Mouse (Mus musculus) natural killer cell, adult 2 months (primary cell): ENCODE data around the gene Gpr156.

Experiments
- DNase-seq, 2 experiments: peaks; one replicate each; pipeline ENCODE4 v3.0.0; 2022; ENCODE audit warnings: low spot score in 2 of 2

Gene Gpr156

GRCm38 (mm10) chr16:37916138-37916817, at the start of gene Gpr156:
Gpr156 (plus strand) TSS chr16:37916496.
- DNase-seq, result no peak

- peak; percentile 57 to 74 for DNase-seq
These were observed 48.3 kb upstream of the Gpr156 start, which contains the start of gene Lrrc58 for GRCm38 (mm10) chr16:37867791-37868505. Lrrc58 (plus strand) TSS chr16:37868389.

- DNase-seq, result peak in 1 of 2 experiments; percentile 35
These were observed 47.5 kb upstream of the Gpr156 start for GRCm38 (mm10) chr16:37868506-37869469.

- DNase-seq, result no peak
These were observed 46.6 kb upstream of the Gpr156 start for GRCm38 (mm10) chr16:37869470-37870231.

- no peak for DNase-seq
These were observed 45.1 kb upstream of the Gpr156 start for GRCm38 (mm10) chr16:37871112-37871715.

- no peak for DNase-seq
These were observed 41.6 kb upstream of the Gpr156 start for GRCm38 (mm10) chr16:37874501-37875235.

GRCm38 (mm10) chr16:37877406-37877805, 38.9 kb upstream of the Gpr156 start:
- DNase-seq, result no peak

GRCm38 (mm10) chr16:37878951-37879505, 37.3 kb upstream of the Gpr156 start:
- DNase-seq, result no peak

GRCm38 (mm10) chr16:37879750-37880419, 36.4 kb upstream of the Gpr156 start:
- no peak for DNase-seq

- no peak for DNase-seq
These were observed 35.1 kb upstream of the Gpr156 start for GRCm38 (mm10) chr16:37881168-37881567.

GRCm38 (mm10) chr16:37888986-37889385, 27.3 kb upstream of the Gpr156 start:
- DNase-seq, result no peak

GRCm38 (mm10) chr16:37892667-37893066, 23.6 kb upstream of the Gpr156 start:
- no peak for DNase-seq

GRCm38 (mm10) chr16:37893381-37893780, 22.9 kb upstream of the Gpr156 start:
- no peak for DNase-seq

GRCm38 (mm10) chr16:37893942-37894341, 22.4 kb upstream of the Gpr156 start:
- no peak for DNase-seq

GRCm38 (mm10) chr16:37898790-37899189, 17.5 kb upstream of the Gpr156 start:
- DNase-seq, result no peak

GRCm38 (mm10) chr16:37899357-37899756, 16.9 kb upstream of the Gpr156 start:
- no peak for DNase-seq

- DNase-seq, result no peak
These were observed 15.0 kb upstream of the Gpr156 start for GRCm38 (mm10) chr16:37901318-37901717.

- DNase-seq, result no peak
These were observed 9.8 kb upstream of the Gpr156 start for GRCm38 (mm10) chr16:37906456-37906855.

- no peak for DNase-seq
These were observed 5.2 kb upstream of the Gpr156 start for GRCm38 (mm10) chr16:37911086-37911485.
